Mouse (Mus musculus): ENCODE data around the gene Olfr905.

DNA sequence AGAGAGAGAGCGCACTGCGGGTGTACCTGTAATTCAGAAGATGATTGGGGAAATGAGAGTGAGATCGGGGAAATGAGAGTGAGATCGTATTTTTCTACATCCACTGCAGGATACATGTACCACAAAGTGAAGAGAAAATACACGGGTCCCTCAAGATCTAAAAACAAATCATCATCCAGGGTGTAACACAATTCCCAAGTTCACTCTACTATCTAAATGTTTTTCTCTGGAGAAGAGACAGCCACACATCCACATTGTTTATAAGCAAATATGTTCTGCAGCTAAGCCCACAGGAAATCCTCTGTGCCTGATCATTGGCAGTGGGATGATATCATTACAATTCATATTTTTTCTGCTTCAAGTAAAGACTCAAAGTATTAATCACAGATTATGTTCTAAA lies 23.6 kb upstream of the Olfr905 start, which contains the start of gene Olfr902:
- TF ChIP-seq POLR2AphosphoS5 (IDR thresholded peaks at IDR 0.05; ENCODE audit: insufficient replicate concordance, low read depth, low read length): no peak
- no peak for TF ChIP-seq CTCF (IDR thresholded peaks at IDR 0.05; ENCODE audit: low read depth, low read length)

Data from G1E (cell line).